Mouse (Mus musculus) lung, adult 18-20 months (tissue): ENCODE measurements around the gene Nanos1.
A peak's percentile ranks its signal among the peaks of the same experiment; 100 is the strongest.

Experiments
- DNase-seq, 2 experiments: peaks; one replicate each; pipeline ENCODE4 v3.0.0; 2022; ENCODE audit warnings: mixed read lengths in 2 of 2

Gene Nanos1

GRCm38 (mm10) chr19:60755438-60756191, at the start of gene Nanos1:
Gene Nanos1 (plus strand): TSS chr19:60755987.
- DNase-seq, result peak; percentile 91 to 92

- DNase-seq, result no peak
These were observed 46.4 kb upstream of the Nanos1 start for GRCm38 (mm10) chr19:60709193-60709900.

- DNase-seq, result no peak
These were observed 45.6 kb upstream of the Nanos1 start for GRCm38 (mm10) chr19:60710196-60710595.

GRCm38 (mm10) chr19:60712577-60712976, 43.2 kb upstream of the Nanos1 start:
- no peak for DNase-seq

GRCm38 (mm10) chr19:60716381-60716780, 39.4 kb upstream of the Nanos1 start:
- DNase-seq, result no peak

- peak; percentile 17 to 33 for DNase-seq
These were observed 25.4 kb upstream of the Nanos1 start for GRCm38 (mm10) chr19:60730281-60730852.

- no peak for DNase-seq
These were observed 24.5 kb upstream of the Nanos1 start for GRCm38 (mm10) chr19:60731299-60731698.

GRCm38 (mm10) chr19:60731966-60732365, 23.8 kb upstream of the Nanos1 start:
- no peak for DNase-seq

GRCm38 (mm10) chr19:60740560-60740959, 15.2 kb upstream of the Nanos1 start:
- no peak for DNase-seq

GRCm38 (mm10) chr19:60743767-60744547, 11.8 kb upstream of the Nanos1 start:
- DNase-seq, result no peak

GRCm38 (mm10) chr19:60747801-60748200, 8.0 kb upstream of the Nanos1 start:
- DNase-seq, result no peak

GRCm38 (mm10) chr19:60756192-60757098, 658 bp downstream of the Nanos1 start:
- DNase-seq, result peak; percentile 67 to 71

- no peak for DNase-seq
These were observed 1.5 kb downstream of the Nanos1 start for GRCm38 (mm10) chr19:60757099-60757785.

- peak in 1 of 2 experiments; percentile 11 for DNase-seq
These were observed 3.4 kb downstream of the Nanos1 start for GRCm38 (mm10) chr19:60758896-60759835.

- no peak for DNase-seq
These were observed 17.6 kb downstream of the Nanos1 start for GRCm38 (mm10) chr19:60773366-60773765.

- DNase-seq, result no peak
These were observed 26.2 kb downstream of the Nanos1 start for GRCm38 (mm10) chr19:60782034-60782433.

GRCm38 (mm10) chr19:60784712-60785111, 28.9 kb downstream of the Nanos1 start:
- no peak for DNase-seq

- DNase-seq, result no peak
These were observed 31.8 kb downstream of the Nanos1 start for GRCm38 (mm10) chr19:60787465-60788150.

GRCm38 (mm10) chr19:60788214-60788960, 32.6 kb downstream of the Nanos1 start:
- DNase-seq, result no peak
